Mouse (Mus musculus): ENCODE results near the gene Osbpl9. TPM values are rescaled to one million over a fixed set of nuclear protein-coding genes. Genes with fewer than 3 reads are reported as not detected.

Osbpl9 gene
- polyA plus RNA-seq, 2 experiments from 2014 or later, result 76.5 to 80.8 TPM

GRCm38 (mm10) chr4:109029857-109030256 lies 172.2 kb downstream of the Osbpl9 start:
- no peak for ATAC-seq

GRCm38 (mm10) chr4:109026543-109026942 lies 175.5 kb downstream of the Osbpl9 start:
- ATAC-seq, result no peak

- ATAC-seq, result no peak
These were observed 177.0 kb downstream of the Osbpl9 start for GRCm38 (mm10) chr4:109025061-109025460.

GRCm38 (mm10) chr4:109021976-109022375 lies 180.1 kb downstream of the Osbpl9 start:
- no peak for ATAC-seq

DNA sequence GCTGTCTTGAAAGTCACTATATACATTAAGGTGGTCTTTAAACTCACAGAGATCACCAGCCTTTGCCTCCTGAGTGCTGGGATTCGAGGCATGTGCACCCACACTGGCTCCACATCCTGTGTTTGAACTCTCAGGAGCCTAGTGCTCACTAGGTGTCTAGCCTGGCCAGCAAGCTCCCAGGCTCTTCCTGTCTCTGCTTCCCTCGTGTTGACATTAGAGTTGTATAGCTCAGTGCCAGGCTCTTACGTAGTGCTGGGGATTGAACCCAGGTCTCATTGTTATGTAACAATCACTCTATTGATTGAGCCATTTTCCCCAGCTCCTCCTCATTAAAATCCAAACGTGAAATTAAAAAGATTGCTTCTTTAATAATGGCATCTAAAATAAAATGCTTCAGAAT lies 182.8 kb downstream of the Osbpl9 start:
- no peak for ATAC-seq

- ATAC-seq, result no peak
These were observed 184.6 kb downstream of the Osbpl9 start for GRCm38 (mm10) chr4:109017441-109017840.

DNA sequence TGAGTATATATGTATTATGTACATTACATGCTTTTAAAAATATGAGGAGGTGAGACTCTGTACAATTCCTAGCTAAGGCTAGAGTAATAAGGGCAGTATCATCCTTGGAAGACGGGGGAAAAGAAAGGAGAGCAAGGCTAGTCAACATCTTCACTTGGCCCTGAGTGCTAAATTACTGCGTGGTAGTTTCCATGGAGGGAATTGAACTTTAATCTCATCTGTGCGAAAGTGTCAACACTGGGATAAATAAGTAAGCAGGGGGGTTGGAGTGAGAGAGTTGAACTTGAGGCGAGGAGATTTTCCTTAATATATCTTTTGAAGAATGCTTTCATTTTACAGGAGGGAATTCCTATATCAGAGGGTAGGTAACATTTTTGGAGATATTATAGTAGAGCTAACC lies 188.0 kb downstream of the Osbpl9 start:
- ATAC-seq, result no peak

Other genes with a start within 250 kb of the Osbpl9 start
- 10 to 100 TPM; 44.1 to 47.8 TPM for gene Nrd1, start 201.6 kb downstream of the Osbpl9 start, polyA plus RNA-seq (2017; shearing (Covaris generic))
- not detected for gene Calr4, start 32.2 kb upstream of the Osbpl9 start, polyA plus RNA-seq (2017; shearing (Covaris generic))
- gene Eps15, start 78.0 kb upstream of the Osbpl9 start, polyA plus RNA-seq (2017; shearing (Covaris generic)), result 10 to 100 TPM; 66.5 to 83.3 TPM
- gene Ttc39a, start 204.4 kb upstream of the Osbpl9 start, polyA plus RNA-seq (2017; shearing (Covaris generic)), result not detected